In genomic region chr5:137414253-137414652, GRCm38 (mm10) we compare ENCODE assay signal across 19 mouse cellular contexts.
"Had no signal": no experiment of that assay in that cellular context is flagged by ENCODE, and none has a peak within 500 bp of the region (broad histone marks: within the 10 kb centered on the region; RNA-seq: fewer than 3 reads in every experiment).

No protein-coding gene starts in this region.

- H3K27me3 ChIP-seq: limb, embryonic 15.5 days; lung, embryonic 15.5 days; midbrain, embryonic 13.5 days; midbrain, embryonic 15.5 days; neural tube, embryonic 12.5 days had no signal

- H3K4me3 ChIP-seq: limb, embryonic 15.5 days; lung, embryonic 15.5 days; megakaryocyte, embryonic 14.5 days; midbrain, embryonic 13.5 days; midbrain, embryonic 15.5 days; neural tube, embryonic 12.5 days had no signal

- ATAC-seq: lung, postnatal 0 days; midbrain, embryonic 13.5 days; midbrain, embryonic 15.5 days had no signal

- H3K9ac ChIP-seq: limb, embryonic 15.5 days; lung, embryonic 15.5 days; midbrain, embryonic 13.5 days; midbrain, embryonic 15.5 days; neural tube, embryonic 12.5 days had no signal

- H3K36me3 ChIP-seq: limb, embryonic 15.5 days; lung, embryonic 15.5 days; midbrain, embryonic 13.5 days; midbrain, embryonic 15.5 days; neural tube, embryonic 12.5 days had no signal

- H3K9me3 ChIP-seq: limb, embryonic 15.5 days; lung, embryonic 15.5 days; megakaryocyte, embryonic 14.5 days; midbrain, embryonic 13.5 days; midbrain, embryonic 15.5 days; neural tube, embryonic 12.5 days had no signal

- H3K4me2 ChIP-seq: limb, embryonic 15.5 days; lung, embryonic 15.5 days; midbrain, embryonic 11.5 days; midbrain, embryonic 13.5 days; midbrain, embryonic 15.5 days; neural tube, embryonic 12.5 days had no signal

- H3K27ac ChIP-seq: limb, embryonic 15.5 days; lung, embryonic 15.5 days; macrophage; midbrain, embryonic 13.5 days; midbrain, embryonic 15.5 days; neural tube, embryonic 12.5 days had no signal

- DNase-seq: lung, adult 2 months; lung, postnatal 14 days; lung, postnatal 36 days; retina, postnatal 1 day; right cerebral cortex, adult 18-20 months; right cerebral cortex, postnatal 25 days; right cerebral cortex, postnatal 4 days; spleen, adult 18-20 months; thymus, adult 18-20 months; thymus, postnatal 36 days had no signal

- H3K4me1 ChIP-seq: limb, embryonic 15.5 days; megakaryocyte, embryonic 14.5 days; midbrain, embryonic 15.5 days; neural tube, embryonic 12.5 days had no signal
